ENCODE assay signal across 8 mouse cellular contexts in genomic region chr13:112308672-112309071, GRCm38 (mm10). TPM values are rescaled to one million over a fixed set of nuclear protein-coding genes. Genes with fewer than 3 reads are reported as not detected.
DNase-seq lines count a peak whose midpoint lies in the region; ATAC-seq and TF ChIP-seq lines count a peak whose summit lies in the region.
"Had no signal": no experiment of that assay in that cellular context is flagged by ENCODE, and none has a peak within 500 bp of the region (broad histone marks: within the 10 kb centered on the region; RNA-seq: fewer than 3 reads in every experiment).

No protein-coding gene starts in this region.

- no peak for TF ChIP-seq POLR2A in MEL (IDR thresholded peaks at IDR 0.05; ENCODE audit: control insufficient read depth in 1 of 2, insufficient read depth in 1 of 2, low read depth in 1 of 2, low read length in 2 of 2, poor library complexity in 1 of 2)
- no peak for TF ChIP-seq POLR2A in thymus, adult 2 months (IDR thresholded peaks at IDR 0.05; ENCODE audit: control insufficient read depth, extremely low read depth, insufficient read depth, low read length, poor library complexity)

- peak; percentile 31 for DNase-seq in left cerebral cortex, postnatal 4 days
- DNase-seq in left cerebral cortex, adult 11 months (ENCODE audit: low spot score), result no peak
- DNase-seq in MEL (ENCODE audit: low read depth, low spot score), result peak; percentile 54
- peak; percentile 54 for DNase-seq in brain, adult 2 months (ENCODE audit: low read depth, low spot score)
- peak; percentile 45 to 73 for DNase-seq in lung, postnatal 4 days
- DNase-seq in thymus, adult 2 months, result peak; percentile 75

- no peak overlapping the region for H3K4me3 ChIP-seq in MEL (ENCODE audit: control insufficient read depth in 1 of 2, insufficient read depth in 1 of 2, low read depth in 2 of 2, low read length in 2 of 2)
- H3K4me3 ChIP-seq in thymus, adult 2 months (ENCODE audit: control insufficient read depth, insufficient read depth, low read length), result no peak overlapping the region
- H3K4me3 ChIP-seq: liver, embryonic 15.5 days had no signal

- no peak for TF ChIP-seq EP300 in MEL (IDR thresholded peaks at IDR 0.05; ENCODE audit: low read depth in 1 of 2, low read length in 2 of 2)

- H3K27me3 ChIP-seq in MEL (ENCODE audit: control insufficient read depth in 1 of 2, insufficient read depth in 2 of 2, low read length in 2 of 2), result peaks cover 0 to under 1% of the 10 kb centered on the region in 2 experiments; a peak in 2 of 4 replicates
- no peaks in the 10 kb centered on the region for H3K27me3 ChIP-seq in thymus, adult 2 months (ENCODE audit: control insufficient read depth, insufficient read depth, low read length)
- H3K27me3 ChIP-seq: liver, embryonic 15.5 days had no signal

- no peaks in the 10 kb centered on the region for H3K79me2 ChIP-seq in MEL (ENCODE audit: control insufficient read depth, insufficient read depth, low read length, poor library complexity)

- ATAC-seq in inflammation-experienced regulatory T-cells, adult 6 months, result peak; percentile 97

- no peaks in the 10 kb centered on the region for H3K4me1 ChIP-seq in MEL (ENCODE audit: control insufficient read depth in 1 of 2, insufficient read depth in 2 of 2, low read length in 2 of 2)
- peaks cover 2% of the 10 kb centered on the region; the same call in 1 of the 2 replicates for H3K4me1 ChIP-seq in thymus, adult 2 months (replicated peaks; ENCODE audit: control insufficient read depth, insufficient read depth, low read length)
- H3K4me1 ChIP-seq: liver, embryonic 15.5 days had no signal

- no peaks in the 10 kb centered on the region for H3K36me3 ChIP-seq in MEL (ENCODE audit: control insufficient read depth in 1 of 2, insufficient read depth in 2 of 2, low read length in 2 of 2)
- no peaks in the 10 kb centered on the region for H3K36me3 ChIP-seq in thymus, adult 2 months (ENCODE audit: control insufficient read depth, insufficient read depth, low read length)
- H3K36me3 ChIP-seq: liver, embryonic 15.5 days had no signal

- peak; percentile 28 to 71 (median 53) for TF ChIP-seq CTCF in MEL (IDR thresholded peaks at IDR 0.05 in 2 of 3, conservative IDR thresholded peaks at IDR 0.05 in 1 of 3; ENCODE audit: control insufficient read depth in 1 of 3, insufficient read depth in 1 of 3, low read depth in 2 of 3, low read length in 3 of 3, poor library complexity in 1 of 3, severe bottlenecking in 1 of 3)
- TF ChIP-seq CTCF in thymus, adult 2 months (IDR thresholded peaks at IDR 0.05; ENCODE audit: borderline replicate concordance, control insufficient read depth, extremely low read depth, insufficient read depth, low read length, poor library complexity), result no peak

- TF ChIP-seq RAD21 in MEL (IDR thresholded peaks at IDR 0.05; ENCODE audit: low read depth, low read length), result peak; percentile 84

- intact Hi-C loops in left cerebral cortex, postnatal 4 days (cut with DNase I), result loop anchor here (1.0 kb wide), 1 partner anchor 201 kb away; no protein-coding TSS in a partner anchor

- H3K9ac ChIP-seq in MEL (ENCODE audit: control insufficient read depth, low read depth, low read length, poor library complexity, severe bottlenecking), result no peak overlapping the region
- H3K9ac ChIP-seq: liver, embryonic 15.5 days had no signal

- no peak overlapping the region for H3K27ac ChIP-seq in MEL (ENCODE audit: control insufficient read depth, low read depth, low read length)
- H3K27ac ChIP-seq in thymus, adult 2 months (ENCODE audit: control insufficient read depth, insufficient read depth, low read length), result no peak overlapping the region
- H3K27ac ChIP-seq: liver, embryonic 15.5 days had no signal

- H3K9me3 ChIP-seq in MEL (replicated peaks; ENCODE audit: insufficient read depth, low read length), result no peaks in the 10 kb centered on the region
- H3K9me3 ChIP-seq: liver, embryonic 15.5 days had no signal

- WGBS in thymus, adult 2 months, result 19% methylated on average over 1 of the region's 1 CpGs

TF ChIP-seq in MEL, 35 proteins besides CTCF, POLR2A, EP300 and RAD21:
- TF ChIP-seq MAX (IDR thresholded peaks at IDR 0.05; ENCODE audit: low read length), result no peak
- TF ChIP-seq UBTF (IDR thresholded peaks at IDR 0.05; ENCODE audit: borderline replicate concordance, insufficient read depth, low read depth, low read length), result no peak
- no peak for TF ChIP-seq CHD1 (IDR thresholded peaks at IDR 0.05; ENCODE audit: low read depth, low read length)
- TF ChIP-seq SMC3 (IDR thresholded peaks at IDR 0.05; ENCODE audit: low read depth, low read length), result peak; percentile 84
- TF ChIP-seq SIN3A (IDR thresholded peaks at IDR 0.05; ENCODE audit: low read length), result no peak
- no peak for TF ChIP-seq ZMIZ1 (IDR thresholded peaks at IDR 0.05; ENCODE audit: low read depth, low read length)
- peak; percentile 73; the same call in 1 of the 2 replicates for TF ChIP-seq ZC3H11A (IDR thresholded peaks at IDR 0.05; ENCODE audit: low read depth, low read length)
- TF ChIP-seq CHD2 (IDR thresholded peaks at IDR 0.05; ENCODE audit: low read length), result no peak
TF ChIP-seq in MEL: peak in this region for 2.

RNA-seq across cellular contexts. Expression of gene Ankrd55, which starts 20.4 kb away (rescaled TPM):
- total RNA-seq in left cerebral cortex, postnatal 4 days (2021), result 1 to 10 TPM; 4.7 to 6.5 TPM
- total RNA-seq in MEL (2012; rRNA removed), result not detected in 2 replicates
- polyA plus RNA-seq in MEL (2012; ENCODE audit: insufficient read depth in 1 of 2, insufficient read length in 2 of 2, low read depth in 1 of 2, low replicate concordance in 2 of 2, missing spikeins in 1 of 2), result not detected
- 10 to 100 TPM in 1 of 3 experiments, 1 to 10 TPM in 2; 2.7 to 11.6 (median 8.5) TPM for polyA plus RNA-seq in inflammation-experienced regulatory T-cells, adult 6 months (2017; shearing (Covaris generic))
- 2.5 and 2.6 TPM in 2 replicates for polyA plus RNA-seq in thymus, adult 2 months (2012; rRNA removed)
